Mouse (Mus musculus) kidney, embryonic 16.5 days (tissue): ENCODE measurements around the gene Ifrd2. TPM values are rescaled to one million over a fixed set of nuclear protein-coding genes. Genes with fewer than 3 reads are reported as not detected.

Experiments used
- ATAC-seq: fragments of 200-750 bp; cut with Nextera tagmentation; 2 replicates; pipeline ENCODE4 v1.8.0; 2017; ENCODE audit warnings: moderate TSS enrichment; ENCODE audit not compliant: low FRiP score, low TSS enrichment
- H3K27ac ChIP-seq: fragments of 300-500 bp; sonication (generic); 2 replicates; pipeline ENCODE4 v1.5.1; 2014; ENCODE audit warnings: low read length
- H3K27me3 ChIP-seq: fragments of 300-500 bp; sonication (generic); 2 replicates; pipeline ENCODE4 v1.6.1; 2014; ENCODE audit warnings: low read length, control low read depth, mixed read lengths; ENCODE audit not compliant: insufficient read depth
- H3K36me3 ChIP-seq: fragments of 300-500 bp; sonication (generic); 2 replicates; pipeline ENCODE4 v1.6.1; 2014; ENCODE audit warnings: low read length, control low read depth, mixed read lengths; ENCODE audit not compliant: insufficient read depth
- H3K4me1 ChIP-seq: fragments of 300-500 bp; sonication (generic); 2 replicates; pipeline ENCODE4 v1.6.1; 2014; ENCODE audit warnings: low read length, control low read depth, mixed read lengths; ENCODE audit not compliant: insufficient read depth
- H3K4me2 ChIP-seq: fragments of 300-500 bp; sonication (generic); replicated peaks from 2 replicates; pipeline ENCODE4 v1.6.1; 2014; ENCODE audit warnings: low read depth, low read length
- H3K4me3 ChIP-seq: fragments of 300-500 bp; sonication (generic); 2 replicates; pipeline ENCODE4 v1.5.1; 2014; ENCODE audit warnings: mild to moderate bottlenecking, low read length
- H3K9ac ChIP-seq: fragments of 300-500 bp; sonication (generic); replicated peaks from 2 replicates; pipeline ENCODE4 v1.6.1; 2014; ENCODE audit warnings: low read length
- H3K9me3 ChIP-seq: fragments of 300-500 bp; sonication (generic); 2 replicates; pipeline ENCODE4 v1.6.1; 2016; ENCODE audit warnings: low read length, control low read depth
- WGBS: fragments of 180-500 bp; shearing (Covaris S2); extraction: QIAGEN DNeasy Blood & Tissue Kit; methylation state at CpG from one replicate; pipeline ENCODE4 v1.1.7; 2014; 5-methylcytosine and 5-hydroxymethylcytosine counted together
- polyA plus RNA-seq: library from polyadenylated mRNA; unstranded; fragments of >200 nt; fragmentation: Nextera tagmentation; extraction: Ambion mirVana; gene quantifications from 2 replicates; pipeline ENCODE4 v1.2.1, GENCODE M21; 2015

Ifrd2 gene
- polyA plus RNA-seq, 1 experiment from 2014 or later = 64.3 TPM

- Histone ChIP-seq H3K27ac (no peak overlapping the region; the same call in 1 of the 2 replicates), H3K9ac (peak overlapping the region; percentile 40; the same call in 1 of the 2 replicates), H3K9me3 (no peaks in the 10 kb centered on the region), H3K36me3 (no peaks in the 10 kb centered on the region), H3K4me2 (no peak overlapping the region), H3K4me3 (no peak overlapping the region), H3K4me1 (peaks cover 25% of the 10 kb centered on the region), H3K27me3 (no peaks in the 10 kb centered on the region)
- WGBS = 37% methylated on average over 7 of the region's 8 CpGs
- no peak for ATAC-seq
Measured at GRCm38 (mm10) chr9:107640257-107640772, 52.9 kb downstream of the Ifrd2 start.

GRCm38 (mm10) chr9:107641666-107642065 is 54.2 kb downstream of the Ifrd2 start:
- H3K36me3 ChIP-seq = no peaks in the 10 kb centered on the region
- H3K9me3 ChIP-seq = no peaks in the 10 kb centered on the region
- H3K4me2 ChIP-seq = no peak overlapping the region
- H3K4me3 ChIP-seq = no peak overlapping the region
- H3K4me1 ChIP-seq = peaks cover 18% of the 10 kb centered on the region
- H3K27ac ChIP-seq = no peak overlapping the region
- WGBS = 38% methylated on average over 8 of the region's 8 CpGs
- H3K27me3 ChIP-seq = no peaks in the 10 kb centered on the region
- ATAC-seq = no peak
- no peak overlapping the region for H3K9ac ChIP-seq

Other genes starting within 250 kb of the Ifrd2 start
- 12.6 and 13.2 TPM in 2 replicates for gene Hemk1, start 249.3 kb upstream of the Ifrd2 start, polyA plus RNA-seq
- 0.82 and 1.2 TPM in 2 replicates for gene 6430571L13Rik, start 247.0 kb upstream of the Ifrd2 start, polyA plus RNA-seq
- gene Cacna2d2, start 188.0 kb upstream of the Ifrd2 start, polyA plus RNA-seq = 0.74 and 0.95 TPM in 2 replicates
- gene Tmem115, start 53.7 kb upstream of the Ifrd2 start, polyA plus RNA-seq = 49.7 and 51.0 TPM in 2 replicates
- gene Cyb561d2, start 45.4 kb upstream of the Ifrd2 start, polyA plus RNA-seq = 35.8 and 39.0 TPM in 2 replicates
- gene Nprl2, start 45.4 kb upstream of the Ifrd2 start, polyA plus RNA-seq = 57.0 and 59.0 TPM in 2 replicates
- 3.3 and 3.9 TPM in 2 replicates for gene Zmynd10, start 40.3 kb upstream of the Ifrd2 start, polyA plus RNA-seq
- 66.8 and 68.9 TPM in 2 replicates for gene Rassf1, start 36.1 kb upstream of the Ifrd2 start, polyA plus RNA-seq
- gene Tusc2, start 24.4 kb upstream of the Ifrd2 start, polyA plus RNA-seq = 45.3 and 48.0 TPM in 2 replicates
- 131 and 132 TPM in 2 replicates for gene Hyal2, start 19.7 kb upstream of the Ifrd2 start, polyA plus RNA-seq
- 10.6 and 12.3 TPM in 2 replicates for gene Hyal1, start 10.7 kb upstream of the Ifrd2 start, polyA plus RNA-seq
- gene Naa80, start 8.8 kb upstream of the Ifrd2 start, polyA plus RNA-seq = 21.8 and 24.1 TPM in 2 replicates
- 1.3 and 1.6 TPM in 2 replicates for gene Hyal3, start 6.8 kb upstream of the Ifrd2 start, polyA plus RNA-seq
- gene Sema3b, start 21.6 kb downstream of the Ifrd2 start, polyA plus RNA-seq = 31.3 TPM in 2 replicates
- 447 and 455 TPM in 2 replicates for gene Gnai2, start 47.7 kb downstream of the Ifrd2 start, polyA plus RNA-seq
- gene Slc38a3, start 81.9 kb downstream of the Ifrd2 start, polyA plus RNA-seq = 12.4 and 12.9 TPM in 2 replicates
- 2.8 and 3.0 TPM in 2 replicates for gene Gnat1, start 92.1 kb downstream of the Ifrd2 start, polyA plus RNA-seq
- gene Sema3f, start 122.8 kb downstream of the Ifrd2 start, polyA plus RNA-seq = 20.9 and 25.7 TPM in 2 replicates
- gene Rbm5, start 183.4 kb downstream of the Ifrd2 start, polyA plus RNA-seq = 203 and 214 TPM in 2 replicates